Mouse (Mus musculus) MEL (cell line): ENCODE results near the gene Gm17606.

Experiments used
- CHD2 ChIP-seq: IDR thresholded peaks from 2 replicates; pipeline ENCODE4 v1.6.1; 2011; ENCODE audit warnings: low read length, improper control_type of control experiment
- CTCF ChIP-seq, 3 experiments: IDR thresholded peaks in 2 of 3; conservative IDR thresholded peaks in 1 of 3; 2 replicates each; pipeline ENCODE4 v1.5.1; 2011 to 2012; ENCODE audit warnings: low read length in 3 of 3, low read depth in 2 of 3, mild to moderate bottlenecking in 2 of 3, improper control_type of control experiment in 1 of 3, inconsistent platforms in 1 of 3, mixed read lengths in 1 of 3, moderate library complexity in 1 of 3; ENCODE audit not compliant: control insufficient read depth in 1 of 3, insufficient read depth in 1 of 3, poor library complexity in 1 of 3, severe bottlenecking in 1 of 3
- NRF1 ChIP-seq: IDR thresholded peaks from 2 replicates; pipeline ENCODE4 v1.6.1; 2014; ENCODE audit warnings: low read depth, mild to moderate bottlenecking, inconsistent platforms, low read length, improper control_type of control experiment, moderate library complexity; ENCODE audit not compliant: poor library complexity, insufficient read depth, severe bottlenecking
- POLR2A ChIP-seq, 2 experiments: IDR thresholded peaks; 2 replicates each; pipeline ENCODE4 v1.6.1; 2011 to 2012; ENCODE audit warnings: low read length in 2 of 2, mild to moderate bottlenecking in 2 of 2, control low read depth in 1 of 2, improper control_type of control experiment in 1 of 2, low read depth in 1 of 2, moderate library complexity in 1 of 2; ENCODE audit not compliant: control insufficient read depth in 1 of 2, insufficient read depth in 1 of 2, poor library complexity in 1 of 2
- RAD21 ChIP-seq: IDR thresholded peaks from 2 replicates; pipeline ENCODE4 v1.6.1; 2011; ENCODE audit warnings: mild to moderate bottlenecking, low read depth, low read length, improper control_type of control experiment
- SMC3 ChIP-seq: IDR thresholded peaks from 2 replicates; pipeline ENCODE4 v1.6.1; 2011; ENCODE audit warnings: low read depth, low read length, improper control_type of control experiment
- TAL1 ChIP-seq: IDR thresholded peaks from 2 replicates; pipeline ENCODE4 v1.6.1; 2012; ENCODE audit warnings: mild to moderate bottlenecking, inconsistent platforms, low read length, moderate library complexity, mixed read lengths
- TBP ChIP-seq: IDR thresholded peaks from 2 replicates; pipeline ENCODE4 v1.8.0; 2011; ENCODE audit warnings: low read depth, low read length, improper control_type of control experiment
- TCF12 ChIP-seq: IDR thresholded peaks from 2 replicates; pipeline ENCODE4 v1.6.1; 2014; ENCODE audit warnings: low read depth, mild to moderate bottlenecking, inconsistent platforms, low read length, improper control_type of control experiment, moderate library complexity
- UBTF ChIP-seq: IDR thresholded peaks from 2 replicates; pipeline ENCODE4 v1.6.1; 2012; ENCODE audit warnings: low read depth, mild to moderate bottlenecking, inconsistent platforms, low read length, improper control_type of control experiment, moderate library complexity, borderline replicate concordance; ENCODE audit not compliant: insufficient read depth
- ZMIZ1 ChIP-seq: IDR thresholded peaks from 2 replicates; pipeline ENCODE4 v1.6.1; 2012; ENCODE audit warnings: low read depth, mild to moderate bottlenecking, inconsistent platforms, low read length, improper control_type of control experiment, moderate library complexity
- ZNF384 ChIP-seq: IDR thresholded peaks from 2 replicates; pipeline ENCODE4 v1.6.1; 2012; ENCODE audit warnings: low read depth, mild to moderate bottlenecking, inconsistent platforms, low read length, improper control_type of control experiment

GRCm38 (mm10) chr14:54617897-54618365 is 22.8 kb upstream of the Gm17606 start, which contains the start of gene Psmb5:
- TF ChIP-seq RAD21 (no peak), CTCF (IDR thresholded peaks at IDR 0.05 in 2 of 3, conservative IDR thresholded peaks at IDR 0.05 in 1 of 3; ENCODE audit: control insufficient read depth in 1 of 3, insufficient read depth in 1 of 3, low read depth in 2 of 3, low read length in 3 of 3, poor library complexity in 1 of 3, severe bottlenecking in 1 of 3) (no peak), CHD2 (no peak), TAL1 (no peak), TCF12 (peak; percentile 33; the same call in 1 of the 2 replicates), SMC3 (no peak), TBP (peak; percentile 70), ZNF384 (no peak), ZMIZ1 (no peak), POLR2A (IDR thresholded peaks at IDR 0.05; ENCODE audit: control insufficient read depth in 1 of 2, insufficient read depth in 1 of 2, low read depth in 1 of 2, low read length in 2 of 2, poor library complexity in 1 of 2) (peak in 1 of 2 experiments; percentile 77; a peak in 3 of 4 replicates), UBTF (no peak), NRF1 (peak; percentile 65)
